Mouse (Mus musculus): ENCODE measurements around the gene Hspa8. TPM values are rescaled to one million over a fixed set of nuclear protein-coding genes. Genes with fewer than 3 reads are reported as not detected.

Gene Hspa8
- polyA plus RNA-seq (2015; fragmentation: Nextera tagmentation; extraction: Ambion mirVana), result 2,291 and 2,301 TPM in 2 replicates

- ATAC-seq (ENCODE audit: insufficient number of reproducible peaks, low FRiP score, low TSS enrichment, low read depth), result peak; percentile 97
- Histone ChIP-seq H3K27ac (replicated peaks) (peak within 1 kb of the TSS; percentile 98), H3K4me2 (replicated peaks) (peak within 1 kb of the TSS; percentile 68), H3K4me1 (peaks cover 37% of the 10 kb centered on the region), H3K9me3 (replicated peaks) (no peaks in the 10 kb centered on the region), H3K36me3 (peaks cover 25% of the 10 kb centered on the region), H3K27me3 (no peaks in the 10 kb centered on the region), H3K4me3 (replicated peaks) (peak within 1 kb of the TSS; percentile 97), H3K9ac (peak within 1 kb of the TSS; percentile 99)
- WGBS, result under 1% methylated on average over 83 of the region's 83 CpGs
These were observed at the start of gene Hspa8 for GRCm38 (mm10) chr9:40800675-40801612. Gene Hspa8, plus strand, starts transcription at chr9:40800984.

GRCm38 (mm10) chr9:40751749-40752148, 49.0 kb upstream of the Hspa8 start:
- peaks cover 10% of the 10 kb centered on the region for H3K4me1 ChIP-seq
- no peak overlapping the region for H3K9ac ChIP-seq
- no peaks in the 10 kb centered on the region for H3K27me3 ChIP-seq
- no peak overlapping the region for H3K4me2 ChIP-seq (replicated peaks)
- no peak overlapping the region for H3K27ac ChIP-seq (replicated peaks)
- H3K36me3 ChIP-seq, result no peaks in the 10 kb centered on the region
- no peak overlapping the region for H3K4me3 ChIP-seq (replicated peaks)
- H3K9me3 ChIP-seq (replicated peaks), result no peaks in the 10 kb centered on the region
- ATAC-seq (ENCODE audit: insufficient number of reproducible peaks, low FRiP score, low TSS enrichment, low read depth), result no peak
- WGBS, result 35% methylated on average over 3 of the region's 3 CpGs

DNA sequence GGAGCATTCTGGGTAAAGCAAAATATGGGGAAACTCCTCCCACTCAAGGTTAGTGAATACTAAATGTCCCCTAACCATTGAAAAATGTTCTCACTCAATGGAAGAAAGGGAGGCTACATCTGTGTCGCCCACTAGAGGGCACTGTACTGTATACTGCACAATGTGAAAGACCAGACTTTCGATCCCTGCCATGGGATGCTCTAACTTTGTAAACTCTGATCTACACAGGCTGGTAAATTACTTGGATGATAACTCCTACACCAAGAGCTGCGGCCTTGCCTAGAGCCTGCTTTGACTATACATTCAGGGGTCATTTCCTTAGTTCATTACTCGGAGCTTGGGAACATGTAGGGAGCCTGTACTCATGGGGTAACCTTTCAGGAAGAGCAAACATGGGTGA, 44.4 kb upstream of the Hspa8 start:
- no peak for ATAC-seq (ENCODE audit: insufficient number of reproducible peaks, low FRiP score, low TSS enrichment, low read depth)
- H3K36me3 ChIP-seq, result no peaks in the 10 kb centered on the region
- peak overlapping the region; percentile 48 for H3K4me2 ChIP-seq (replicated peaks)
- WGBS, result 19% methylated on average over 4 of the region's 4 CpGs
- H3K4me1 ChIP-seq, result peaks cover 23% of the 10 kb centered on the region
- no peaks in the 10 kb centered on the region for H3K9me3 ChIP-seq (replicated peaks)
- H3K27me3 ChIP-seq, result no peaks in the 10 kb centered on the region
- no peak overlapping the region for H3K9ac ChIP-seq
- H3K4me3 ChIP-seq (replicated peaks), result no peak overlapping the region
- H3K27ac ChIP-seq (replicated peaks), result peak overlapping the region; percentile 85

DNA sequence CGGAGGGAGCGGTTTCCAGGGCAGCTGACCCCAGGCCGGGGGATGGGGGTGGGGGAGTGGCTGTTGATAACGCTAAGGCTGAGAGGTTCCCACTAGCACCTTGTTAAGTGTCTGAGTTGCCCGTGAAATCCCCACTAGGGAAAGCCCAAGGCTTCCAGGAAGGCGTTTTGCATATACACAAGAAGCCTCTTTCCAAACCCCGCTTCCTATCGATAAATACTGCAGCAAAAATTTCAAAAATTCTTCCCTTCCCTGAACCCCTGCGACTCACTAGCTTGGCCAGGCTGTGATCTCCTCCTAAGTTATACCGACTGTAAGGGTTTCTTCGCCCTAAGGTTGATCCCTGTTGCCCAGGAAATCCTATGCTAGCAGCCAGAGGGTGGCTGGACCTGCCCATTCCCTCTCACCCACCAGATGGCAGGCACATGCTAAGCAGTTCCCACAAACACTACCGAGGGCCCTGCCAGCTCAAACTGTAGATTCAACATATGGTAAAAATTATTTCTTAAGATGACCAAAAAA, 43.6 kb upstream of the Hspa8 start:
- Histone ChIP-seq H3K9me3 (replicated peaks) (no peaks in the 10 kb centered on the region), H3K4me2 (replicated peaks) (peak overlapping the region; percentile 48), H3K4me1 (peaks cover 23% of the 10 kb centered on the region), H3K9ac (no peak overlapping the region), H3K27me3 (no peaks in the 10 kb centered on the region), H3K4me3 (replicated peaks) (peak overlapping the region; percentile 33), H3K27ac (replicated peaks) (peak overlapping the region; percentile 85), H3K36me3 (no peaks in the 10 kb centered on the region)
- WGBS, result 12% methylated on average over 12 of the region's 12 CpGs
- ATAC-seq (ENCODE audit: insufficient number of reproducible peaks, low FRiP score, low TSS enrichment, low read depth), result 0 out of 2 replicates have a peak, but pooled peaks have one; percentile 60

DNA sequence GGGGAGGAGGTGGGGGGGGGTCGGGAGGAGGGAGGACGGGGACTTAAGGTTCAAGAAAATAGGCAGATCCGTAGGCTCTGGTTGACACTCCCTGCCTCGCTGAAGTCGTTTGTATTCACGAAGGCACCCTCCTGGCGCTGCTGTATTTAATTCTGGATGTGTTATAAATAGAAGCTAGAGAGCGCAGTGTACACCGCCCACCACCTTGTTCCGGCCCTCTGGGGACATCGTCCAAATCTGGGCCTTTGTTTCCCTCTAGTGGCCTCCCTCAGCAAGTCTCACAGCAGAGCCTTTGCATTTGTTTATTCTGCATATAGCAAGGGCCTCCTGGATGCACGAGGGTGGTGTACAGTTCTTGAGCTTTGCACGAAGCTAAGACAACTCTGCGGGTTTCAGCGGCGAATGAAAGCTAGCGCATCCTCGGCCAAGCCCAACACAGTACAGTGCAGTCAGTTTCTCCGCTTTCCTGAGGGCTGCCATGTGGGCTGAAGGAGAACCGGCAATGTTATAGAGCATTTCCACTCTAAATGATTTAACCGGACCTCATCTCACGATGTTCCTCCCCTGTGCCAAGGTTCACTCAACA, 43.0 kb upstream of the Hspa8 start:
- WGBS, result 4% methylated on average over 22 of the region's 22 CpGs
- no peaks in the 10 kb centered on the region for H3K36me3 ChIP-seq
- ATAC-seq (ENCODE audit: insufficient number of reproducible peaks, low FRiP score, low TSS enrichment, low read depth), result peak; percentile 89
- H3K9me3 ChIP-seq (replicated peaks), result no peaks in the 10 kb centered on the region
- no peaks in the 10 kb centered on the region for H3K27me3 ChIP-seq
- peak overlapping the region; percentile 33 for H3K4me3 ChIP-seq (replicated peaks)
- H3K9ac ChIP-seq, result no peak overlapping the region
- peak overlapping the region; percentile 48 for H3K4me2 ChIP-seq (replicated peaks)
- H3K27ac ChIP-seq (replicated peaks), result peak overlapping the region; percentile 85
- H3K4me1 ChIP-seq, result peaks cover 23% of the 10 kb centered on the region

DNA sequence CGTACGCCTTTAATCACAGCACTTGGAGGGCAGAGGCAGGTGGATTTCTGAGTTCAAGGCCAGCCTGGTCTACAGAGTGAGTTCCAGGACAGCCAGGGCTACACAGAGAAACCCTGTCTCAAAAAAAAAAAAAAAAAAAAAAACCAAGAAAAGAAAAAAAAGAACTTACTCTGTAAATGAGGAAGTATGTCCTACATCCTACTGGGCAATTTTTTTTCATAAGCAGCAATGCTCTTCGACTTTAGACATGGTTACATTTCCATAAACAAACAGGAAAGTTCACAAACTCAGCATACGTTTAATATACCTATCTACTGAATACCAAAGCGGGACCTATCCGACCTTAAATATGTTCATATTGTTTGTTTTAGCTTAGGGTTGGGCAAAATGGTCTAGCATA, 38.4 kb upstream of the Hspa8 start:
- Histone ChIP-seq H3K27me3 (no peaks in the 10 kb centered on the region), H3K4me1 (peaks cover 11% of the 10 kb centered on the region), H3K27ac (replicated peaks) (no peak overlapping the region), H3K4me3 (replicated peaks) (no peak overlapping the region), H3K36me3 (peaks cover 9% of the 10 kb centered on the region), H3K9ac (no peak overlapping the region), H3K4me2 (replicated peaks) (no peak overlapping the region), H3K9me3 (replicated peaks) (no peaks in the 10 kb centered on the region)
- WGBS, result 86% methylated on average over 6 of the region's 6 CpGs
- no peak for ATAC-seq (ENCODE audit: insufficient number of reproducible peaks, low FRiP score, low TSS enrichment, low read depth)

DNA sequence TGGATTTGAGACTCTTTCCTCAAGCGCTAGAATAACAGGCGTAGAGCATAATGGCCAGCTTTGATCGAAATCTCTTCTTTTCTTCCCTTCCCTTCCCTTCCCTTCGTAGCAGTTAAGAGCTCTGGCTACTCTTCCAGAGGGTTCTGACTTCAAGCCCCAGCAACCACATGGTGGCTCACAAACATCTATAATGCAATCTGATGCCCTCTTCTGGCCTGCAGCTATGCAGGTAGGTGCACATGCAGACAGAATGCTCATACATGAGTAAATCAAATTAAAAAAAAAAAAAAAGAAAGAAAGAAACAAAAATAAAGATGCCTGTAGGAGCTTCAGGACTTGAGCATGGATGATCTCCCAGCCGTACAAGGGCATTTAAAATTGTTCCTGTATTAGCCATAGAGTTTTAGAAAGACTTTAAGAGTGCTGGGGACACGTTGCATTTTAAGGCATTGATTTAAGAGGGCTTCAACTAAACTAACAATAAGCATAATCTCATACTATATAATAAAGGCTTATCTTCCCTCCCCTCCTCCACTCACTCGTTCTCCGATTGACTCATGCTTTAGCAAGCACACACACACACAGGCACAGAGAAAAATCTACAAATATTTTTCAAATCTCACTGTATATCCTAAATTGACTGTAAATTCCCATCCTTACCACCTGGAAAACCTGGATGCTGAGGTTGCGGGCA, 35.8 kb upstream of the Hspa8 start:
- no peaks in the 10 kb centered on the region for H3K9me3 ChIP-seq (replicated peaks)
- no peak overlapping the region for H3K4me3 ChIP-seq (replicated peaks)
- H3K27me3 ChIP-seq, result no peaks in the 10 kb centered on the region
- no peak overlapping the region for H3K27ac ChIP-seq (replicated peaks)
- no peaks in the 10 kb centered on the region for H3K4me1 ChIP-seq
- no peak for ATAC-seq (ENCODE audit: insufficient number of reproducible peaks, low FRiP score, low TSS enrichment, low read depth)
- no peak overlapping the region for H3K9ac ChIP-seq
- 85% methylated on average over 9 of the region's 9 CpGs for WGBS
- H3K4me2 ChIP-seq (replicated peaks), result no peak overlapping the region
- peaks cover 9% of the 10 kb centered on the region for H3K36me3 ChIP-seq

- H3K27me3 ChIP-seq, result no peaks in the 10 kb centered on the region
- H3K4me3 ChIP-seq (replicated peaks), result no peak overlapping the region
- peaks cover 9% of the 10 kb centered on the region for H3K36me3 ChIP-seq
- 73% methylated on average over 12 of the region's 12 CpGs for WGBS
- H3K9me3 ChIP-seq (replicated peaks), result no peaks in the 10 kb centered on the region
- no peaks in the 10 kb centered on the region for H3K4me1 ChIP-seq
- H3K27ac ChIP-seq (replicated peaks), result no peak overlapping the region
- no peak for ATAC-seq (ENCODE audit: insufficient number of reproducible peaks, low FRiP score, low TSS enrichment, low read depth)
- H3K4me2 ChIP-seq (replicated peaks), result no peak overlapping the region
- no peak overlapping the region for H3K9ac ChIP-seq
These were observed 35.2 kb upstream of the Hspa8 start for GRCm38 (mm10) chr9:40765581-40765940.

GRCm38 (mm10) chr9:40766058-40766605, 34.7 kb upstream of the Hspa8 start:
- WGBS, result 62% methylated on average over 7 of the region's 7 CpGs
- H3K36me3 ChIP-seq, result peaks cover 9% of the 10 kb centered on the region
- H3K9me3 ChIP-seq (replicated peaks), result no peaks in the 10 kb centered on the region
- H3K27ac ChIP-seq (replicated peaks), result no peak overlapping the region
- no peaks in the 10 kb centered on the region for H3K4me1 ChIP-seq
- no peak overlapping the region for H3K4me2 ChIP-seq (replicated peaks)
- H3K9ac ChIP-seq, result no peak overlapping the region
- no peak for ATAC-seq (ENCODE audit: insufficient number of reproducible peaks, low FRiP score, low TSS enrichment, low read depth)
- no peak overlapping the region for H3K4me3 ChIP-seq (replicated peaks)
- H3K27me3 ChIP-seq, result no peaks in the 10 kb centered on the region

GRCm38 (mm10) chr9:40767946-40768345, 32.8 kb upstream of the Hspa8 start:
- Histone ChIP-seq H3K27me3 (no peaks in the 10 kb centered on the region), H3K27ac (replicated peaks) (no peak overlapping the region), H3K4me3 (replicated peaks) (no peak overlapping the region), H3K9me3 (replicated peaks) (no peaks in the 10 kb centered on the region), H3K9ac (no peak overlapping the region), H3K4me1 (no peaks in the 10 kb centered on the region), H3K36me3 (peaks cover 13% of the 10 kb centered on the region), H3K4me2 (replicated peaks) (no peak overlapping the region)
- ATAC-seq (ENCODE audit: insufficient number of reproducible peaks, low FRiP score, low TSS enrichment, low read depth), result no peak
- 70% methylated on average over 4 of the region's 4 CpGs for WGBS

GRCm38 (mm10) chr9:40772246-40772645, 28.5 kb upstream of the Hspa8 start:
- Histone ChIP-seq H3K27ac (replicated peaks) (no peak overlapping the region), H3K9me3 (replicated peaks) (no peaks in the 10 kb centered on the region), H3K4me2 (replicated peaks) (no peak overlapping the region), H3K4me3 (replicated peaks) (no peak overlapping the region), H3K36me3 (peaks cover 27% of the 10 kb centered on the region), H3K27me3 (no peaks in the 10 kb centered on the region), H3K9ac (no peak overlapping the region), H3K4me1 (no peaks in the 10 kb centered on the region)
- WGBS, result 72% methylated on average over 13 of the region's 13 CpGs
- ATAC-seq (ENCODE audit: insufficient number of reproducible peaks, low FRiP score, low TSS enrichment, low read depth), result no peak

Measured in embryonic facial prominence, embryonic 15.5 days (tissue).